Mouse (Mus musculus): ENCODE data around the gene Tars. TPM values are rescaled to one million over a fixed set of nuclear protein-coding genes. Genes with fewer than 3 reads are reported as not detected.

Gene Tars
- polyA plus RNA-seq, 1 experiment from 2014 or later, result 64.8 TPM

DNA sequence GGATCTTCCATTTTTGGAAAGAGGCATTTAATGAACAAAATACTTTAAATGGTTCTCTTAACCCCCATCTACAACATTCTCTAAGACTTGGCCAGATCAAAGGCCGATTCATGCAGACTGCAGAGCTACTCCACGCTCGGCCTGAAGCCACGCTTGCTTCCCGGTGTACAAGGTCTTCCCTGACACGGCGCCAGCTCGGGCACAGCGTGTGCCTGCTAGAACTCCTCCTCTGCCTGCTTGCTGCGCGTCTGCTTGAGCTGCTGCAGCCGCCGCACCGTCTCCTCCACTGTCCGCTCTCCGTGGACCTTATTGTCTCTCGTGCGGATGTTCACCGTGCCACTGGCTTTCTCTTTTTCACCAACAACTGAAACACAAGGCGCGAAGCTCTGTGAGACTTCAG is 15.7 kb downstream of the Tars start:
- 97% methylated on average over 21 of the region's 21 CpGs for WGBS
- Histone ChIP-seq H3K27ac (no peak overlapping the region), H3K4me1 (replicated peaks) (no peaks in the 10 kb centered on the region), H3K27me3 (ENCODE audit: insufficient read depth, poor library complexity, severe bottlenecking) (no peaks in the 10 kb centered on the region), H3K36me3 (peaks cover 67% of the 10 kb centered on the region), H3K9me3 (no peaks in the 10 kb centered on the region), H3K4me3 (no peak overlapping the region)
- DNase-seq (ENCODE audit: low spot score), result no peak

DNA sequence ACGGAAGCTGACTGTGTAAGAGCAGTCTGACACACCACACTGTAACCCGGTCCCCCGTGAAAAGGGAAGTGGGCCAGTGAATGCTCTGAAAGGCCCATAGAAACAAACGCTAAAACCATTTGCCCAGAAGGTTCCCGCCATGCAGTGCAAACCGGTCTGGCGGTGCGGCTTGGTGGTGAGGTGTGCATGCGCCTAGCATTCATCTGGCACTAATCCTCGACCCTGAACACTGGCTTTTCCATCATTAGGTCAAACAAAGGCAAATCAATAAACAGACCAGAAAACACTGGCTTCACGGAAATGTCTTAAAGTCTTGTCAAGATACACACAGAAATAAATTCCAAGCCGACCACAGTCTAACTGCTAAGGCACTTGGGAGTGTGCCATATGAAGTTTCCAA is 16.9 kb downstream of the Tars start:
- no peaks in the 10 kb centered on the region for H3K4me1 ChIP-seq (replicated peaks)
- H3K4me3 ChIP-seq, result no peak overlapping the region
- H3K9me3 ChIP-seq, result no peaks in the 10 kb centered on the region
- H3K27me3 ChIP-seq (ENCODE audit: insufficient read depth, poor library complexity, severe bottlenecking), result no peaks in the 10 kb centered on the region
- no peak overlapping the region for H3K27ac ChIP-seq
- no peak for DNase-seq (ENCODE audit: low spot score)
- WGBS, result 89% methylated on average over 12 of the region's 12 CpGs
- H3K36me3 ChIP-seq, result peaks cover 55% of the 10 kb centered on the region

DNA sequence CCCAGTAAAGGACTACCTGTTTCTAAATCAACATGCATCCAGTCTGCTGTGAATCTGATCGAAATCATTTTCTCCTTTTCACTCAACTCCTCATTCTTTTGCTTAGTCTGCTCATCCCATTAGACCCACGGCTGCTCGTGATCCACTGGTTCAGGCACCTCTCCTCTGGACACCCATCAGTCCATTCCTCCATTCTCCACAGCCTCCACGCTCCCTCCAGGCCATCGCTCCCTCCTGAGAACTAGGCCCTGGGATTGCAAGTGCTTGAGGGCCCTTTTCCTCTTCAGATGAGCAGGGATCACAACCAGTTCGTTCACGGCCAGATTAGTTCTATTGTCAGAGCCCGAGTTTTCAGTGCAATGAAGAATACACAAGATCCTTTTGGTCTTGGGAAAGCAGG is 18.8 kb downstream of the Tars start:
- peaks cover 35% of the 10 kb centered on the region for H3K36me3 ChIP-seq
- no peaks in the 10 kb centered on the region for H3K4me1 ChIP-seq (replicated peaks)
- no peaks in the 10 kb centered on the region for H3K27me3 ChIP-seq (ENCODE audit: insufficient read depth, poor library complexity, severe bottlenecking)
- no peaks in the 10 kb centered on the region for H3K9me3 ChIP-seq
- WGBS, result 81% methylated on average over 8 of the region's 8 CpGs
- no peak overlapping the region for H3K4me3 ChIP-seq
- no peak overlapping the region for H3K27ac ChIP-seq
- no peak for DNase-seq (ENCODE audit: low spot score)

DNA sequence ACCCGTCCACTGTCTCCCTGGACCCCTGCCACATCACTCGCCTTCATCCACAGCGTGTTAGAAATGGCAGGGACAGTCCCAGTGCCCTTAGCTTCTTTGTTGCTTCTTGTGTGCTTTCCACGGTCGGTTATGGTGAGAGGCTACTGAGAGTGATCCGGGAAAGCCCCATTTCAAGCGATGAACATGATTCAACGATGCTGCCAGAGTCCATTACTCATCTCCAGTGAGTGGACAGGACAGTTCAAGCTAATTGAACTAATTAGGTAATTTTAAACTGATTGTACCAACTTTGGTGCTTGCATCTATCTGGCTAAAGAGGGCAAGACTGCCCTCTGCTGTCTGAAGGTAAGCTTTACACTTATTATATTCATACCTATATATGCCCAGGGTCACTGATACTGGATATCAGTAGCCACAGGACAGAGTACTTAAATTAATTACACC is 19.4 kb downstream of the Tars start:
- Histone ChIP-seq H3K4me3 (no peak overlapping the region), H3K36me3 (peaks cover 30% of the 10 kb centered on the region), H3K27ac (no peak overlapping the region), H3K4me1 (replicated peaks) (no peaks in the 10 kb centered on the region), H3K9me3 (no peaks in the 10 kb centered on the region), H3K27me3 (ENCODE audit: insufficient read depth, poor library complexity, severe bottlenecking) (no peaks in the 10 kb centered on the region)
- WGBS, result 44% methylated on average over 8 of the region's 8 CpGs
- peak; percentile 14 for DNase-seq (ENCODE audit: low spot score)

DNA sequence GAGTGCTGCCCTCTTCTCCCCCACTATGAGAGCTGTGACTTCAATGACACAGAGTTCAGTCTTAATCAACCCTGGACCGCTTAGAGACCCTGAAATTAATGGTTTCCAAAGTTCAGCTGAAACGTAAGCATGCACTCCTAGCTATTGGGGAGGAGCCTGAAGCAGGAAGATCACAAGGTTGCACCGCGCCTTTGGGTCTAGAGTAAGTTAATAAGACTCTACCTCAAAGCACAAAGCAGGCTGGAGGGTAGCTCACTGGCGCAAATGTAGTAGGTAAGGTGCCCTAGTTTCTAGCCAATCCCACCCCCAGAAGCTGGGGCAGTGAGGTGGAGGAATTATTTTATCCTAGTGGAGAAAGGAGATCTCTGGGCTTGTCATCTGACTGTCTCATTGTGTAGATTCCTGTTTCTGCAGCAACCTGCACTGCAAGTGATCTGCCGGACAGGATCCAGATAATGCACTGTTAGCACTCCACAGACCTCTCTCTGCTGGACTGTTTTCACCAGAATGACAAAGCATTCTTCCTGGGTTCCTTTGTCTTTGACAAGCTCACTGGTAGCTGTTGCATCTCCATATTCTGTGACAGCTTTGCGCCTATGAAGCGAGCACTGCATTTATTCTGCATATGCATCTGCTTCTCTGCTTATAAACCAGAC is 19.9 kb downstream of the Tars start:
- Histone ChIP-seq H3K4me1 (replicated peaks) (no peaks in the 10 kb centered on the region), H3K27ac (no peak overlapping the region), H3K36me3 (peaks cover 25% of the 10 kb centered on the region), H3K27me3 (ENCODE audit: insufficient read depth, poor library complexity, severe bottlenecking) (no peaks in the 10 kb centered on the region), H3K4me3 (no peak overlapping the region), H3K9me3 (no peaks in the 10 kb centered on the region)
- WGBS, result 87% methylated on average over 8 of the region's 8 CpGs
- no peak for DNase-seq (ENCODE audit: low spot score)

DNA sequence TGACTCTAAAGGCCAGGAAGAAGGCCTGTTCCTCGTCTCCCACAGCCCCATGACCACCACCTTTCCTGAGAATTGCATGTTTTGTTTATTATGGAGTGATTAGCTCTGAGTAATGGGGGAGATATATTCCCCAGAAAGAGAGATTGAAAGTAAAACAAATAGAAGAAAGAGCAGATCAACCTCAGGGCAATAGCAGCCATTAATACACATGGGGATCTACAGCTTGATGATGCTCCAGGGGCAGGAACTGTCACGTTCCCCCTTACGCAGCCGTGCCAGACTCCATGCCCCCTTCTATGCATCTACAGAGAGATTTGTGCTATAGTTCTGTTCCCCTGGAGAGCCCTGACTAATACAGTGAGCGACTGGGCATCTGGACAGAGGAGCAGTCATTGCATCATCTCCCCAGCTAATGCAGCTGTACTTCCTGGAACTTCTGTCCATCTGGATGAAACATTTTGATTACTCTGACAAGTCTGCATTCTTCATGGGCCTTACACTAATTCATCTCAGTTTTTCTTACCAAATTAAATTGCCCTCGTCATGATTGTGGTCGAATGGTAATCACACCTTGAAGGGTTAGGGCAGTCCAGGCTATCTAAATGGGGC is 28.9 kb downstream of the Tars start:
- Histone ChIP-seq H3K27ac (no peak overlapping the region), H3K36me3 (no peaks in the 10 kb centered on the region), H3K9me3 (no peaks in the 10 kb centered on the region), H3K27me3 (ENCODE audit: insufficient read depth, poor library complexity, severe bottlenecking) (no peaks in the 10 kb centered on the region), H3K4me3 (no peak overlapping the region), H3K4me1 (replicated peaks) (no peaks in the 10 kb centered on the region)
- 91% methylated on average over 7 of the region's 7 CpGs for WGBS
- DNase-seq (ENCODE audit: low spot score), result no peak

DNA sequence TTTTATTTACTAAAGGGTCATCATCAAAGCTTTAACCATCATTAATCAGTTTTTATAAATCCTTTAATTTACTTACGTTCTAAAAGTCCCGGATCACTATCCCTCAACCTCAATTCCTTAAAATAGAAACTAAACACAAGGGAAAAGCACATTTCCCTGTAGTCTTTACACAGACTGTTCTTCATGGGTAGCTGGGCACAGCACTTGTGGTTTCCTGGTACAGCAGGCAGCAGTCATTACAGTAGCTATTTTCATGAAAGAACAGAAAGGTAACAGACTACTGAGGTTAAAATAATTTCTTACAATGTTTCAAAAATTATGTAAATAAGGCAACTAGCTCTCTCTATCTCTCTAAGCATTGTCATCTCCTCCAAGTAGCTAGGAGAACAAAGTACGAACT is 29.9 kb downstream of the Tars start:
- DNase-seq (ENCODE audit: low spot score), result no peak
- Histone ChIP-seq H3K9me3 (no peaks in the 10 kb centered on the region), H3K27ac (no peak overlapping the region), H3K4me3 (no peak overlapping the region), H3K4me1 (replicated peaks) (no peaks in the 10 kb centered on the region), H3K27me3 (ENCODE audit: insufficient read depth, poor library complexity, severe bottlenecking) (no peaks in the 10 kb centered on the region), H3K36me3 (no peaks in the 10 kb centered on the region)
- WGBS, result 94% methylated on average over 3 of the region's 3 CpGs

DNA sequence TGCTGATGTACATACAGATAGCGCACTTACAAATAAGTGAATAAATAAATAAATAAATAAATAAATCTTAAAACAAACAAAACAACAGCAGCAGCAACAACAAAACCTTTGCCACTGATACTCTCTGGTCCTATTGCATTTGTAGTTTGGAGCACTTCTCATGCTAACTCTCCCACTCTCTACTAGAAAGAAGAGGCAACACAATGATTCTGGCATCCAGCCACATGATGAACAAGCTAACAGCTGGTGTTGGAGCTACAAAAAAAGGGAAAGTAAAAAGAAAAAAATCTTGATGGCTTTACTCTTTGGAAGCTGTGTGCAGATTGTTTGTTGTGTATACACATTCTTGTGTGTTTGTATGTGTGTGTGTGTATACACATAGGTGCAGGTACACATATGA is 34.7 kb downstream of the Tars start:
- Histone ChIP-seq H3K36me3 (no peaks in the 10 kb centered on the region), H3K9me3 (no peaks in the 10 kb centered on the region), H3K4me1 (replicated peaks) (no peaks in the 10 kb centered on the region), H3K27me3 (ENCODE audit: insufficient read depth, poor library complexity, severe bottlenecking) (no peaks in the 10 kb centered on the region), H3K4me3 (no peak overlapping the region), H3K27ac (no peak overlapping the region)
- no peak for DNase-seq (ENCODE audit: low spot score)
- 100% methylated on average over 1 of the region's 1 CpGs for WGBS

DNA sequence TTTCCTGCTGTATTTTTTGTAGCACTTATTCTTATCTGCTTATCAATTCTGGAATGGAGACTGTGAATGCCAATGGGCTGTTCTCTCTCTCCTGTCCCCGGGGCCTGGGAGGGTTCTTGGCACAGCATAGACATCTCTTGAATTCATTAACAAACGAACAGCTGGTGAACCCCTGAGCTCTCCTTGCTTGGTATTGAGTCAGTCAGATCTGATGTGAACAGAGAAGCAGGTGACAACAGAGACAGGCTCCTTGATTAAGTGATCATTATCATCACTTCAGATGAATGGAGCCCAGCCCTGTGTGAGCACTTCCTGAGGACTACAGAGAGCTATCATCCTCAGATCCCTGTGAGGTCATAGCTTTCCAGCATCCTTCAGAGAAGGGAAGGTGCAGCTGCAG is 35.4 kb downstream of the Tars start:
- 56% methylated on average over 2 of the region's 2 CpGs for WGBS
- no peak for DNase-seq (ENCODE audit: low spot score)

DNA sequence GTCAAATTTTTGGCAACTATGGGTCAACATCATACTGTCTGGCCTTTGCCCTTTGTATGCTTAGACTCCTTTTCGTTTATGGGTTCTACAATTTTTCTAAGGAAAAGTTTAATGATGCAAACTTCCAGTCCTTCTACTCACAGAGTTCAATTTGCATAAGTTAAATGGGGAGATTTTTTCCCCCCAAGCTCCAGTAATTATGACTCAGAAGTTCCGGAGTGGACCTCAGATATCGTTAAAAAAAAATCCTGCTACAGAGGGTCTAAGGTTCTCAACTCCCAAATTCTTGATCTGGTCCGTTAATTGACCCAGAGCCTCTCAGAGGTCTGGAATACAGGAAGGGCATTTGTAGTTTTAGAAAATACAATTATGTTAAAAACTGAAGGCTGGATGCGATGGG is 37.6 kb downstream of the Tars start:
- 91% methylated on average over 5 of the region's 5 CpGs for WGBS
- DNase-seq (ENCODE audit: low spot score), result no peak
- H3K9me3 ChIP-seq, result no peaks in the 10 kb centered on the region

More for the DNA sequence above, 35.4 kb downstream of the Tars start:
- H3K4me3 ChIP-seq, result no peak overlapping the region
- no peaks in the 10 kb centered on the region for H3K27me3 ChIP-seq (ENCODE audit: insufficient read depth, poor library complexity, severe bottlenecking)
- no peaks in the 10 kb centered on the region for H3K4me1 ChIP-seq (replicated peaks)
- no peaks in the 10 kb centered on the region for H3K36me3 ChIP-seq
- no peak overlapping the region for H3K27ac ChIP-seq
- H3K9me3 ChIP-seq, result no peaks in the 10 kb centered on the region

DNA sequence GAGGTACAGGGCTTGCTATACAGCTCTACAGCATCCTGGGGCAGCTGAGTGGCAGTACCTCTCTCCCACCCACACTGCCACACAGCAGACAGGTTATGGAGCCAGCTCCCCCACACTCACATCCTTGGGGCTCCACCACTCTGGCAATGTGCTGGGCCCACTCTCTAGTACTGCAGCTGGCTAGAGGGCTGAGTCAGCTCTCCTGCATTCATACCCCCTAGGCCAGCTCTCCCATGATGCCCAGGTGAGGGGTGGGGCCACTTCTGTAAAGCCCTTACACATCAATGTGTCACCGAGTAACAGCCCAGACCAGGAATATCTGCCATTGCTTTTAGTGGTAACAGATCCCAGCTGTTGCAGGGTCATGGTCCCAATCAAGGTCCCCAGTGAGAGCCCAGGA is 38.6 kb downstream of the Tars start:
- H3K36me3 ChIP-seq, result no peaks in the 10 kb centered on the region
- H3K27me3 ChIP-seq (ENCODE audit: insufficient read depth, poor library complexity, severe bottlenecking), result no peaks in the 10 kb centered on the region
- WGBS, result 81% methylated on average over 1 of the region's 1 CpGs
- H3K4me3 ChIP-seq, result no peak overlapping the region
- no peaks in the 10 kb centered on the region for H3K4me1 ChIP-seq (replicated peaks)
- no peaks in the 10 kb centered on the region for H3K9me3 ChIP-seq
- DNase-seq (ENCODE audit: low spot score), result no peak
- H3K27ac ChIP-seq, result no peak overlapping the region

More for the DNA sequence above, 37.6 kb downstream of the Tars start:
- no peak overlapping the region for H3K4me3 ChIP-seq
- no peaks in the 10 kb centered on the region for H3K27me3 ChIP-seq (ENCODE audit: insufficient read depth, poor library complexity, severe bottlenecking)
- no peaks in the 10 kb centered on the region for H3K4me1 ChIP-seq (replicated peaks)
- H3K36me3 ChIP-seq, result no peaks in the 10 kb centered on the region
- H3K27ac ChIP-seq, result no peak overlapping the region

DNA sequence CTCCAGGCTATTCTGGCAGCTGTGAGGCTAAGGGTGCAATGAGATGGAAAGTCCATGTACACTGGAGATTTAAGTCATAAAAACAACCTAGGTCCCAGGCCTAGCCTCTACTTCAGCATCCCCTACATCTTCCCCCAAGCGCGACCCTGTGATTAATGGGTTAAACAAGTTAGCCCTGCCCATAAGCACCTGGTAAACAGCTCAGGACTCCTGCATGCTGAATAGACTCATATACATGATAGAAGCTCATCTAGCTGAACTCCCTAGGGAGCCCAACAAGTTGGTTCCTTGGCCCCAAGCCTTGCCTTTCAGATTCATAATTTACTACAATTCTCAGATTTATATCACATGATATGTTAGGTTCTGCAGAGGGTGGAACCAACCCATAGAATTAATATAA is 42.0 kb downstream of the Tars start:
- no peaks in the 10 kb centered on the region for H3K9me3 ChIP-seq
- no peaks in the 10 kb centered on the region for H3K4me1 ChIP-seq (replicated peaks)
- no peaks in the 10 kb centered on the region for H3K36me3 ChIP-seq
- no peak overlapping the region for H3K27ac ChIP-seq
- H3K27me3 ChIP-seq (ENCODE audit: insufficient read depth, poor library complexity, severe bottlenecking), result no peaks in the 10 kb centered on the region
- 96% methylated on average over 2 of the region's 2 CpGs for WGBS
- no peak for DNase-seq (ENCODE audit: low spot score)
- no peak overlapping the region for H3K4me3 ChIP-seq

DNA sequence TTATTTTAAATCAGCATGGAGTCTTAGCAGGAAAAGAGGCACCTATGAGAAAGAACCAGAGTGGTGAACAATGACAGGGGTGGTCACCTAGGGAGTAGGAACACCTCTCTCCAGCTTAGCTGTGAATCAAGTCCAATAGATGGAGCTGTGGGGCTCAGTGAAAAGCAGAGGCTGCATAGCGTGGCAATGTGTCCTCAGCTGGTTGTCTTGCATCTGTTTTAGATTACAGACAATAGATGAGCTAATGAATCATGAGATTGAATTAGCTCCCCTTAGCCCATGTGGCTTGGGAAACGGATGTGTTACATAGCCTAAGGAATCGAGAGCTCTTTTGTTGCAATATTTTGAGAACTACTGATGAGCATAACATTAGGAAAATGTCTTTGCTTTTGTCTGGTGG is 43.6 kb downstream of the Tars start:
- H3K9me3 ChIP-seq, result no peaks in the 10 kb centered on the region
- H3K4me1 ChIP-seq (replicated peaks), result no peaks in the 10 kb centered on the region
- no peak overlapping the region for H3K27ac ChIP-seq
- DNase-seq (ENCODE audit: low spot score), result no peak
- no peaks in the 10 kb centered on the region for H3K36me3 ChIP-seq
- H3K27me3 ChIP-seq (ENCODE audit: insufficient read depth, poor library complexity, severe bottlenecking), result no peaks in the 10 kb centered on the region
- no peak overlapping the region for H3K4me3 ChIP-seq
- whole genome bisulfite sequencing, result 60% methylated on average over 3 of the region's 3 CpGs
